Mouse (Mus musculus) mesoderm, embryonic 11.5 days (tissue): ENCODE results near the gene Gm10260.
A peak's percentile ranks its signal among the peaks of the same experiment; 100 is the strongest.

Experiments
- DNase-seq: peaks from one replicate; pipeline ENCODE4 v3.0.0-alpha.2; 2012; ENCODE audit warnings: low read depth, low spot score

The Gm10260 gene

GRCm38 (mm10) chr13:97760532-97760931 lies at the start of gene Gm10260:
Gene Gm10260, minus strand, starts transcription at chr13:97760632.
- DNase-seq: no peak

- DNase-seq: no peak
Observed at GRCm38 (mm10) chr13:97809828-97810227, 49.4 kb upstream of the Gm10260 start.

DNA sequence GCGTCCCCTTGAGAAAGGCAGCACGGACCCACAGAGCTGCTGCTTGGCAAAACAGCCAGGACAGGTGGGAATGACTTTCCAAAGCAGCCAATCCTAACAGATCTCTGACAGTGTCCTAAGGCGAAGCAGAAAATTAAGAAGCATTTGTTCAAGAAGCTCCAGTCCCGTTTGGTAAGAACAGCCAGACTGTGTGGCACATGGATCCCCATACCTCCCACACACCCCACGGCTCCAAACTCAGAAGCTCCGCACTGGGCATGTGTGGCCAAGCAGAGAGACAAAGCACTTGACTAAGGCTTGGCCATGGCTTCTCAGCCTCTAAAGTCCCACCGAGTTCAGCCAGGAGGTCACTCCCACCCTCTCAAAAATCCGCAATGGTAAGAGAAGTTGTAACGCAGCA lies 45.5 kb upstream of the Gm10260 start:
- DNase-seq: no peak

- no peak for DNase-seq
Observed at GRCm38 (mm10) chr13:97802386-97802785, 42.0 kb upstream of the Gm10260 start.

GRCm38 (mm10) chr13:97797462-97797861 lies 37.0 kb upstream of the Gm10260 start:
- DNase-seq: no peak

- no peak for DNase-seq
Observed at GRCm38 (mm10) chr13:97794780-97795179, 34.3 kb upstream of the Gm10260 start.

GRCm38 (mm10) chr13:97793932-97794331 lies 33.5 kb upstream of the Gm10260 start:
- DNase-seq: no peak

DNA sequence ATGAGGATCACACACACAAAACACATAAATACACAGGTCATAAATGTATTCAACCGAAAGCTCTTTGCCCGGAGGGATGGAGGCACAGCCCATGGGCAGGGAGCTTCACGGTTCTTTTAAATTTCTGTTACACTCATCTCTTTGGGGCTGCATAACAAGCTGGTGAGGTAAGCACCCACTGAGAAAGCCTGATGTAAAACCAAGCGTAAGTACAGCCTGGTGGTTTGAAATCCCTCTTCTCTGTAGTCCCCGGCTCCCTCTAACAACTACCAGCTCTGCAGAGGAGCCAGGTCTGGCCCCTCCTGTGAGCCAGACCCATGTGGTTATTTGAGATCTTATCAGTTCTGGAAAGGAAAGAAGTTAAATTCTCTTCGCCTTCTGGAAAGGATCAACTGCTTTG lies 31.2 kb upstream of the Gm10260 start:
- DNase-seq: peak; percentile 41

GRCm38 (mm10) chr13:97789782-97790450 lies 29.5 kb upstream of the Gm10260 start:
- no peak for DNase-seq

GRCm38 (mm10) chr13:97785167-97785835 lies 24.9 kb upstream of the Gm10260 start:
- peak; percentile 41 for DNase-seq

GRCm38 (mm10) chr13:97783423-97784143 lies 23.2 kb upstream of the Gm10260 start:
- DNase-seq: no peak

- no peak for DNase-seq
Observed at GRCm38 (mm10) chr13:97782063-97782462, 21.6 kb upstream of the Gm10260 start.

GRCm38 (mm10) chr13:97781637-97782036 lies 21.2 kb upstream of the Gm10260 start:
- DNase-seq: no peak

GRCm38 (mm10) chr13:97780556-97780955 lies 20.1 kb upstream of the Gm10260 start:
- no peak for DNase-seq

DNA sequence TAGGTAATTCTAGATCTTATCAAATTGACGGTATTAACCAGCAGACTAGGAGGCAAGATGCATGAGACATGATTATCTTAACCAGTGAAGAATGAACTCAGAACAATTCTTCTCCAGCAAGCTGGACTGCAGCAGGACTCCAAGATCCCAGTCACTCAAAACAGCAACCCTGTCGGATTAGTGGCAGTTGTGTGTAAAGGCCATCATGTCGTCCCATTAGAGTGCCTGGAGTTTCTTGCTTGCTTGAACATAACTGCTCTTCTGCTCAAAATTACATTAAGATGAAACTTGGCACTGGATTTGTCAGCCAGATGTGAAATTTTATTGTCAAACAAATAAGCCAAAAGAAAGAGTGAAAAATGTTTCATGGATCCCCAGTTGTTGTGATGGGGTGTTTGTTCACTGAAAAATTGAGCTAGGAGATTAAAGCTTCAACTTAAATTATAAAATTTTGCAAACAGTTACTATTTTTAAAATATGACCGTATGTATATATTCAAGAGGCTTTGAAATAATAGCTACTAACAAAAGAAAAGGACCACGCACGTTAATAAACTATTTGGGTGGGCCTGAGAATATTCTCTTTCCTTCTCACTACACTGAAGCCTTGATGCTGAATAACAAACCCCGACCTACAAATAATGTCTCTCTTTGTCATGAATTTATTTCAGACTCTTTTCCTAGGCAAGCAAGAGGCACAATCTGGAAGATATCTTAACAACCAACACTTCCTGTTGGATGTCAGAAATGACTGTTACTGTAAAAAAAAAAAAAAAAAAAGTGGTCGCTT lies 19.4 kb upstream of the Gm10260 start:
- no peak for DNase-seq

GRCm38 (mm10) chr13:97778698-97779194 lies 18.3 kb upstream of the Gm10260 start:
- no peak for DNase-seq

GRCm38 (mm10) chr13:97777667-97778066 lies 17.2 kb upstream of the Gm10260 start:
- no peak for DNase-seq

DNA sequence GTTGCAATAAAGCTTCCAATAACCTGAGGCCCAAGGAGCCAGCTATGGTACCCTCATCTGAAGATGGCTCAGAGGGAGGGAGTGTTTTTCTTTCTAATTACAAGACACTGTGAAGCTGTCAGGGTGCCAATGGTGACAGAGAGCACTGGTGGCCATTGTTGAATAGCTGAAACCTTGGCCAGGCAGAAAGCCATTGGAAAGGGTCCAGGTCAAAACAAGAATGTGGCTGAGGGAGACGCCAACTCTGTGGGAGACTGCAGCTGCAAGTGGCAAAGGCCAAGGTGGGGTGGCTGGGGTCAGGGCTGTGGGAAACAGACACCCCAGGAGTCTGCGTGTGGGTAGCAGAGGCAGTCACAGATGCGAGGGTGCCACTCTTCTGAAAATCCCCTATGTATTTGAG lies 16.3 kb upstream of the Gm10260 start:
- DNase-seq: no peak

GRCm38 (mm10) chr13:97775907-97776306 lies 15.5 kb upstream of the Gm10260 start:
- no peak for DNase-seq

GRCm38 (mm10) chr13:97774740-97775425 lies 14.5 kb upstream of the Gm10260 start:
- DNase-seq: peak; percentile 78

- no peak for DNase-seq
Observed at GRCm38 (mm10) chr13:97769205-97769604, 8.8 kb upstream of the Gm10260 start.
